Mouse (Mus musculus) left cerebral cortex, postnatal 14 days (tissue): ENCODE measurements around the gene Taar7d. TPM values are rescaled to one million over a fixed set of nuclear protein-coding genes. Genes with fewer than 3 reads are reported as not detected.

Experiments used
- total RNA-seq, 2 experiments: library from RNA; stranded (reverse); gene quantifications; 2 replicates each; pipeline ENCODE4 v1.2.3; 2021

Gene Taar7d
- total RNA-seq, 2 experiments from 2014 or later: not detected

Other genes starting within 250 kb of the Taar7d start
- gene Rps12, start 239.9 kb upstream of the Taar7d start, total RNA-seq: 100 to 1,000 TPM; 222 to 226 TPM
- 10 to 100 TPM; 18.3 to 23.3 TPM for gene Slc18b1, start 230.2 kb upstream of the Taar7d start, total RNA-seq
- under 1 TPM in 1 of 2 experiments, not detected in 1; 0.19 TPM for gene Vnn3, start 175.8 kb upstream of the Taar7d start, total RNA-seq
- under 1 TPM in 1 of 2 experiments, not detected in 1; 0.13 TPM for gene Vnn1, start 132.5 kb upstream of the Taar7d start, total RNA-seq
- gene Taar1, start 106.9 kb upstream of the Taar7d start, total RNA-seq: not detected
- gene Taar2, start 88.7 kb upstream of the Taar7d start, total RNA-seq: not detected
- gene Taar3, start 77.7 kb upstream of the Taar7d start, total RNA-seq: not detected
- gene Taar4, start 66.7 kb upstream of the Taar7d start, total RNA-seq: not detected
- not detected for gene Taar5, start 56.5 kb upstream of the Taar7d start, total RNA-seq
- not detected for gene Taar6, start 41.6 kb upstream of the Taar7d start, total RNA-seq
- gene Taar7a, start 33.7 kb upstream of the Taar7d start, total RNA-seq: not detected
- not detected for gene Taar7b, start 27.3 kb upstream of the Taar7d start, total RNA-seq
- not detected for gene Taar7e, start 10.4 kb downstream of the Taar7d start, total RNA-seq
- gene Taar7f, start 22.3 kb downstream of the Taar7d start, total RNA-seq: not detected
- not detected for gene Taar8a, start 49.3 kb downstream of the Taar7d start, total RNA-seq
- gene Taar8b, start 65.1 kb downstream of the Taar7d start, total RNA-seq: not detected
- gene Taar8c, start 74.7 kb downstream of the Taar7d start, total RNA-seq: not detected
- gene Taar9, start 82.3 kb downstream of the Taar7d start, total RNA-seq: not detected
- 100 to 1,000 TPM; 150 to 156 TPM for gene Stx7, start 122.1 kb downstream of the Taar7d start, total RNA-seq
- 10 to 100 TPM in 1 of 2 experiments, 1 to 10 TPM in 1; 8.9 to 11.3 TPM for gene Moxd1, start 196.3 kb downstream of the Taar7d start, total RNA-seq